Mouse (Mus musculus) thymus, adult 2 months (tissue): ENCODE results near the gene Frat2.

Experiments used
- CTCF ChIP-seq: fragments of 200-500 bp; IDR thresholded peaks from 2 replicates; pipeline ENCODE4 v1.5.1; 2012; ENCODE audit warnings: mild to moderate bottlenecking, control low read depth, low read length, moderate library complexity, borderline replicate concordance; ENCODE audit not compliant: control insufficient read depth, poor library complexity, insufficient read depth; ENCODE audit errors: extremely low read depth
- POLR2A ChIP-seq: fragments of 200-500 bp; IDR thresholded peaks from 2 replicates; pipeline ENCODE4 v1.6.1; 2012; ENCODE audit warnings: mild to moderate bottlenecking, low read length, control low read depth, moderate library complexity; ENCODE audit not compliant: control insufficient read depth, poor library complexity, insufficient read depth; ENCODE audit errors: extremely low read depth

GRCm38 (mm10) chr19:41841105-41841750 lies 6.7 kb downstream of the Frat2 start:
- TF ChIP-seq CTCF (no peak), POLR2A (no peak)
